Mouse (Mus musculus) forebrain, embryonic 10.5 days (tissue): ENCODE results near the gene Rtp3. TPM values are rescaled to one million over a fixed set of nuclear protein-coding genes. Genes with fewer than 3 reads are reported as not detected.
A peak's percentile ranks its signal among the peaks of the same experiment; 100 is the strongest.

Source experiments
- DNase-seq: peaks from one replicate; pipeline ENCODE4 v3.0.0-alpha.2; 2017; ENCODE audit warnings: low spot score; ENCODE audit errors: extremely low spot score
- H3K27ac ChIP-seq: fragments of 300-500 bp; sonication (generic); 2 replicates; pipeline ENCODE4 v1.5.1; 2016; ENCODE audit warnings: mild to moderate bottlenecking
- H3K27me3 ChIP-seq: fragments of 300-500 bp; sonication (generic); 2 replicates; pipeline ENCODE4 v1.6.1; 2016; ENCODE audit warnings: mild to moderate bottlenecking; ENCODE audit not compliant: poor library complexity, severe bottlenecking
- H3K36me3 ChIP-seq: fragments of 300-500 bp; sonication (generic); replicated peaks from 2 replicates; pipeline ENCODE4 v1.6.1; 2016; ENCODE audit warnings: mild to moderate bottlenecking, moderate library complexity
- H3K4me1 ChIP-seq: fragments of 300-500 bp; sonication (generic); 2 replicates; pipeline ENCODE4 v1.6.1; 2016
- H3K4me3 ChIP-seq: fragments of 300-500 bp; sonication (generic); 2 replicates; pipeline ENCODE4 v1.5.1; 2016; ENCODE audit warnings: mild to moderate bottlenecking, moderate library complexity
- H3K9me3 ChIP-seq: fragments of 300-500 bp; sonication (generic); 2 replicates; pipeline ENCODE4 v1.6.1; 2016; ENCODE audit warnings: mild to moderate bottlenecking, moderate library complexity
- WGBS: fragments of 180-500 bp; shearing (Covaris S2); methylation state at CpG from one replicate; pipeline ENCODE4 v1.1.7; 2016; 5-methylcytosine and 5-hydroxymethylcytosine counted together
- polyA plus RNA-seq: library from polyadenylated mRNA; unstranded; fragments of >200 nt; fragmentation: Nextera tagmentation; extraction: Ambion mirVana; gene quantifications from 2 replicates; pipeline ENCODE4 v1.2.1, GENCODE M21; 2016

Rtp3 gene
- polyA plus RNA-seq, 1 experiment from 2014 or later: not detected

DNA sequence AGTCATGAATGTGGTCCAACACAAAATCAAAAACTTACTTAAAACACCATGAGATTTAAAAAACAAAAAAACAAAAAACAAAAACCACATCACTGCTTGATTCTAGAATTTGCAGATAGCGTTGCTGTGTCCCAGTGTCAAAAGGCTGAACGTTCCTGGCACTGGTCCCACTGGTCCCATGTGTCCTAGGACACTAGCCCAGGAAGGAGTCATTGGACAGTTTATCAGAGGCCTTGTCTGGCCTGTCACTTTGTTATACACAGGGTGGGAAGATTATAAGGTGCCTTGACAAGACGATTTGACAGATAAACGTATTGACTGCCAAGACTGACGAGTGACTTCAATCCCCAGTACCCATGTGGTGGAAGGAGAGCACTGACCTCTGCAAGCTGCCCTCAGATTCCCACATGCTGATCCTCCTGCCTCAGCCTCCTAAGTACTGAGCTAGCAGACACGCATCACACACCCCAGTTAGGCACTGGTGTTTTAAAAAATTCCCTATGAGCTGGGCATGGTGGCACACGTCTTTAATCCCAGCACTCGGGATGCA is 26.7 kb downstream of the Rtp3 start:
- no peak for DNase-seq
- H3K9me3 ChIP-seq: no peaks in the 10 kb centered on the region

DNA sequence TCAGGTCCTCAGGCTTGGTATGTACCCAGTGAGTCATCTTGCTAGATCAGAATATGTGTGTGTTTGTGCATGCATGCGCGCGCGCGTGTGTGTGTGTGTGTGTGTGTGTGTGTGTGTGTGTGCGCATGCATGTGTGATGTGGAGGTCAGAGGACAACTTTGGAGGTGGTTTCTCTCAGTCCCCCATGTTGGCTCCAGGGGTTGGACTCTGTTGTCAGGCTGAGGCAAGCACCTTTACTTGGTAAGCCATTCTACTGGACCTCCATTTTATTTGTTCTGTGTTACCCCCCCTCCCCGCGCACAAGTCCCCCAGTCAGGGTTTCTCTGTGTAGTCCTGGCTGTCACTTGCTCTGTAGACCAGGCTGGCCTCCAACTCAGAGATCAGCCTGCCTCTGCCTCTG is 29.0 kb downstream of the Rtp3 start:
- Histone ChIP-seq H3K27ac (no peak overlapping the region), H3K4me3 (no peak overlapping the region), H3K4me1 (no peaks in the 10 kb centered on the region), H3K27me3 (no peaks in the 10 kb centered on the region), H3K36me3 (no peaks in the 10 kb centered on the region), H3K9me3 (no peaks in the 10 kb centered on the region)
- no peak for DNase-seq
- WGBS: 98% methylated on average over 8 of the region's 8 CpGs

More for the DNA sequence above, 26.7 kb downstream of the Rtp3 start:
- no peak overlapping the region for H3K4me3 ChIP-seq
- 94% methylated on average over 8 of the region's 8 CpGs for WGBS
- H3K27me3 ChIP-seq: no peaks in the 10 kb centered on the region
- no peaks in the 10 kb centered on the region for H3K36me3 ChIP-seq
- no peaks in the 10 kb centered on the region for H3K4me1 ChIP-seq
- H3K27ac ChIP-seq: no peak overlapping the region

DNA sequence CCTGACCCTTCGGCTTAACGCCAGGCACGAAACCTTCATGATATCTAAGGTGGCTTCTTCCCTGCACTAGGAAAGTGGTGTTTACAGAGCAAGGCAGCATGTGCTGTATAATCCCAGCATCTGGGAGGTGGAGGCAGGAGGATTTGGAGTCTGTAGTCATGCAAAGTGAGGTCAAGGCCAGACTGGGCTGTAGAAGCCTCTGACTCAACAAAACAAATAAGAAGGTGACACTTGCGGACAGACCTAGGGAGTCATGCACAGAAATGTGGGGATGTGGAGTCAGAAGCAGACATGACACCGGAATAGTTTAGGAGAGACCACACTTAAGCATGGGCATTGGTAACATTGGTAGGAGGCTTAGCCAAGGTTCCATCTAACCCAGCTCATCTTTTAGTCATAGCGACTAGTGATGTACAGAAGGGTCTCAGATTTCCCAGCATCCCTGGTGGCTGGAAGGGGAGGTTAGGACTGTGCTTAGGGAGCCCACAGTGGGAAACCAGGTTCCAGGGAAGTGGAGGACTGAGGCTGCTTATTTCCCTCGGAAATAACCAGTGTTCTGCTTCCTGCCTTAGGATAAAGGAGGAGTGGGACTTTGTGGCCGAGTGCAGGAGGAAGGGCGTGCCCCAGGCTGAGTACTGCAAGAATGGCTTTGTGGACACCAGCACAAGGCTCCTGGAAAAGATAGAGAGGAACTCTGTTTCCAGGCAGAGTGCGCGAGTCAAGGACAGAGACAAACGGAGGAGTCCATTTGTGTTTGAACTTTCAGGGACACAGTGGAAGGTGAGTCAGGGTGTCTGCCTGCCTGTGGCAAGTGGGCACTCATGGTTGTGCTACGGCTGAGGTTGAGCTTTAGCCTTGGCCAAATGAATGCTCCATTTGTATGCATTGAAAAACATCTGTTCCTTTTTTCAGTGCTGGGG is 29.9 kb downstream of the Rtp3 start:
- Histone ChIP-seq H3K4me3 (no peak overlapping the region), H3K27me3 (peaks cover 8% of the 10 kb centered on the region), H3K9me3 (no peaks in the 10 kb centered on the region), H3K27ac (no peak overlapping the region), H3K36me3 (no peaks in the 10 kb centered on the region), H3K4me1 (no peaks in the 10 kb centered on the region)
- DNase-seq: no peak
- 86% methylated on average over 13 of the region's 13 CpGs for WGBS

DNA sequence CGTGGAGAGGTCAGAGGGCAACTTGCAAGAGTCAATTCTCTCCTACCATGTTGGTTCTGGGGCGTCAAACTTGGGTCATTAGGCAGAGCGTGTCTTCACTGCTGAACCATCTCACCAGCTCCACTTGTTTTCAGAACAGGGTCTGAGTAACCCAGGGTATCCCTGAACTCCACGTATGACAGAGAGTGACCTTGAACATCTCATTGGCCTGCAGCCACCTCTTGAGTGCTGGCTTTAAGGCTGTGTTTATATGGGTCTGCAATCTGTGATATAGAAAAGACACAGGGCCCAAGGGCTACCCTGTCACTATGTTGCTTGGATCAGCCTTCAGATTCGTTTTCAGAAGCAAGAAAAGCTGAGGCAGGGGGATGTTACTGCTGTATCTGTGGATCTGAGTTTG is 30.7 kb downstream of the Rtp3 start:
- H3K27me3 ChIP-seq: peaks cover 16% of the 10 kb centered on the region
- 87% methylated on average over 5 of the region's 5 CpGs for WGBS
- no peaks in the 10 kb centered on the region for H3K36me3 ChIP-seq
- H3K4me3 ChIP-seq: no peak overlapping the region
- no peak for DNase-seq
- H3K4me1 ChIP-seq: no peaks in the 10 kb centered on the region
- H3K9me3 ChIP-seq: no peaks in the 10 kb centered on the region
- H3K27ac ChIP-seq: no peak overlapping the region

DNA sequence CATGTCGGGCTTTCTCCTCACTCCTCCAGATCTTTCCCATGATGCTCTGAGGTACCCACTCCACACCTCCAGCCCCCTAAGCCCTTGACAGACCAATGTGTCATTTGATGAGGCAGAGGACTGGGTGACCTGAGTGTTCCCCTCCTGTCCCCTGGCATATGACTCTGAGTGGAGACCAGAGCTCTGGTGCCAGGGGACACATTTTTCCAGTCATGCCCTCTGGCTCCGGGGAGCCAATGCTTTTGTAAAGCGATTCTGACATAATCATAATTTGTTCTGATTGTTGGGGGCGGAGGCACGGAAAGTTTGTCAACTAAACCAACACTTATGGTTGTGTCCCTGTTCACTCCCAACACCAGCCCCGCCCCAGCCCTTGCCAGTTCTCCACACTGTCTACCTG is 34.4 kb downstream of the Rtp3 start:
- DNase-seq: no peak
- peaks cover 52% of the 10 kb centered on the region for H3K27me3 ChIP-seq
- WGBS: 91% methylated on average over 6 of the region's 6 CpGs

DNA sequence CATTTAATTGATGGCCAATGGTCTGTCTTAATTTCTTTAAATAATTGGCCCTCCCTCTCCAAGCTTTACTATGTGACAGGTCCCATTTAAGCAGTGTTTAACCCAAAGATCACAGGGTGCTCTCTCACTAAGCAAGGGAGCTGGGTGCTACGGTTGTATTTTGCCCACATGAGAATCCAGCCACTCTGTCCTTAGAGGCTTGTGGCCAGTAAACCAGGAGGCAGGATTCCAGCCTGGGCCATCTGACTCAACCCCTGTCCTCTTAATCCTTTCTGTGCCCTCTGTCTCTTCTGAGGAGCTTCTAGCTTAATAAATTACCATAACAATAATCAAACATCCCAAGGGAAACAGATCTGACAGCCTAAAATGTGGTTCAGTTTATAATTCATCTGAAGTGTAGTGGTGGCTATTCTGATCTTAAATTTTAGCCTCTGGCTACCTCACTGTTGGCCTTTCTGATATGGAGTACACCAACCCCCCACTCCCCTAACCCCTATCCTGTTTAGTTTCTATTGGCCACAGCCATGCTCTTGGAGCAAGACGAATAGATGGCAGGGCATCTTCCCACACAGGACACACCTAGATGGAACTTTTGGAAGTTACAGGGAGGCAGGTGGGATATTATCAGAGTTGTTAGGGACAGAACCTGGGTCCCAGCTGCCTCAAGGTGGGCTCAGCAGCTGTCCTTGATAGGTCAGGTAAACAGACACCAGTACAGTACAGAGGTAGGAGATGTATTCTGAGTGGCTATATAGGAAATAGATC is 35.5 kb downstream of the Rtp3 start:
- Histone ChIP-seq H3K4me1 (peaks cover 12% of the 10 kb centered on the region), H3K27me3 (peaks cover 60% of the 10 kb centered on the region), H3K4me3 (no peak overlapping the region), H3K9me3 (no peaks in the 10 kb centered on the region), H3K36me3 (no peaks in the 10 kb centered on the region), H3K27ac (no peak overlapping the region)
- DNase-seq: no peak
- WGBS: 60% methylated on average over 2 of the region's 2 CpGs

More for the DNA sequence above, 34.4 kb downstream of the Rtp3 start:
- H3K4me1 ChIP-seq: peaks cover 12% of the 10 kb centered on the region
- H3K9me3 ChIP-seq: no peaks in the 10 kb centered on the region
- H3K4me3 ChIP-seq: no peak overlapping the region
- no peak overlapping the region for H3K27ac ChIP-seq
- no peaks in the 10 kb centered on the region for H3K36me3 ChIP-seq

DNA sequence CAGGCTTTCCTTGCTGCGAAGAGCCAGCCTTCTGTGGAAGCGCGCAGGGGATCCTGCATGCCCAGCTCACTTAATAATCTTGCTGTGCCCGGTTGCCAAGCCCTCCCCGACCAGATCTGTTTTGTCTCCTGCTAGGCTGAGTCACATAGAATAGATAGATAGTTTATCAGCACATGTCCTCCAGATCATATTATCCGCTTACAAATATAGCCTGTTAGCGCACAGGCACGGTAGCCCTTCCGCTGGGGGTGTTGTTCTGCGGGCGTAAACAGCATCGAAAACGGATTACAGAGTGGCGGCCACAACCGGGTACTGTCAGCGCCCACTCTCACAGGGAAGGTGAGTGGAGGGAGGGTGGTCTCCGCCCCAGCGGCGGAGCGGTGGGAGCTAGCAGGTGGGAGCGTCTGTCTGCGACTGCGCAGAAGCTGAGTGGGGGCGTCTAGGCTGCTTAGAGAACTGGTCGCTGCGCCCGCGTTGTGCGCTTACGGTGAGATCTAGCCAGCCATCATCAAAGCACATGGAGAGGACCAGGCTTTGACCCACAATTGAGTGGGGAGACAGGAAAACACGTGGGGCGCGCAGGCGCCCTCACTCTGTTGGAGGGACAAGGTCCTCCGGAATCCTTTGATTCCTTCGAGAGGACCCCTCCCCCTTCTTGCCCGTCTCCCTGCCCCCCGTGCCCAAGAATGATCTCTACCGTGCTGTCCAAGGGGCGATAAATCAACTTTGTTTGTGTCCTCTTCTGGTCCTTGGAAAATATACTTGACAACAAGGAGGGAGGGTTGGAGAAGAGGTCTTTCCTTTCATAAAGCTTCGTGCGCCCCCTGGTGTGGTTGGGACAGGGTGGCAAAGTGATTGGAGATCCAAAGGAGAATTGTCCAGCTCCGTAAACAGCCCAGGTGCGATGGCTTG is 36.6 kb downstream of the Rtp3 start:
- no peaks in the 10 kb centered on the region for H3K9me3 ChIP-seq
- H3K36me3 ChIP-seq: no peaks in the 10 kb centered on the region
- peaks cover 68% of the 10 kb centered on the region for H3K27me3 ChIP-seq
- peak overlapping the region; percentile 66 for H3K4me3 ChIP-seq
- peaks cover 16% of the 10 kb centered on the region for H3K4me1 ChIP-seq
- peak; percentile 56 for DNase-seq
- peak overlapping the region; percentile 65 for H3K27ac ChIP-seq
- 1% methylated on average over 44 of the region's 44 CpGs for WGBS

DNA sequence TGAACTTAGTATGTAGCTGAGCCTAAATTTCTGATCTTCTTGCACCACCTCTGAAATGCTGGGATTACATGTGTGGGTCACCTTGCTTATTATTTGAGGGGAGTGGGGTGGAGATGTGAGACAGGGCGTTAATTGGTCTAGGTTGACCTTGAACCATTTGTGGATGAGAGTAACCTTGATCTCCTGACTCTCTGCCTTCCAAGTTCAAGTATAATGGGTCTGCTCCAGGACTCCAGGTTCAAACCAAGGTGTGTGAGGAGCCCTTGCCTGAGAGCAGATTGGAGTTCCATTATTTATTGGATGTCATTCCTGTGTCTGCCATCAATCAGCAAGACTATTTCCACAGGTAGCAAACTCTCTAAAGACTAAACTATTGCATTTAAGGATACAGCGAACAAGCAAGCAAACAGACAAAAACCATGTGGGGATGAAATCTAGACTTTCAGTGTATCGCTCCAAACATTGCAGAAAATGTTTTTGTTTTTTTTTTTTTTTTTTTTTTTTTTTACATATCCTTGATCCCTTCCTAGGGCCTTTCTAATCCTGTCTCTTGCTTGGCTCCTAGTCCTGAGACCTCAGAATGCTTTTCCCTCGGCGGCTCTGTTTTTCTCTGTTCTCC is 37.3 kb downstream of the Rtp3 start:
- Histone ChIP-seq H3K27ac (no peak overlapping the region), H3K4me3 (peak overlapping the region; percentile 66), H3K27me3 (peaks cover 75% of the 10 kb centered on the region), H3K36me3 (no peaks in the 10 kb centered on the region), H3K4me1 (peaks cover 21% of the 10 kb centered on the region), H3K9me3 (no peaks in the 10 kb centered on the region)
- no peak for DNase-seq
- 45% methylated on average over 5 of the region's 5 CpGs for WGBS

DNA sequence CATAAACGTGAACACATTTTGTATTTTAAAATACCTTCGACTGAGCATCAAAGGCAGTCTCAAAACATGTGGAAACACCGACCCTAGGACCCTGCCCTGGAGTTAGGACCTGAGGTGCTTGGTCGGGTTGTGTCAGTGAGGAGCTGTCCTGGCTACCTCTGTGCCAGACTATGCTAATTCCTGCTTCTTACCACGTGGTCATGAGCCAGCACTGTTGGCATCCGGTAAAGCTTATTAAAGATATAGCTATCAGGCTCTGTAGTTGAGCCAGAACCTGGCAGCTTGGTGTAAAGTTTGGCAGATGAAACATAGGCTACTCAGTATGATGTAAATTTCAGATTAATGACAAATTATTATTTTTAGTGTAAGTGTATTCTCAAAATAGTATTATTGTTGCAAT is 38.0 kb downstream of the Rtp3 start:
- H3K4me3 ChIP-seq: no peak overlapping the region
- H3K9me3 ChIP-seq: no peaks in the 10 kb centered on the region
- no peak overlapping the region for H3K27ac ChIP-seq
- DNase-seq: no peak
- H3K36me3 ChIP-seq: no peaks in the 10 kb centered on the region
- peaks cover 81% of the 10 kb centered on the region for H3K27me3 ChIP-seq
- H3K4me1 ChIP-seq: peaks cover 27% of the 10 kb centered on the region
- WGBS: 61% methylated on average over 6 of the region's 6 CpGs

DNA sequence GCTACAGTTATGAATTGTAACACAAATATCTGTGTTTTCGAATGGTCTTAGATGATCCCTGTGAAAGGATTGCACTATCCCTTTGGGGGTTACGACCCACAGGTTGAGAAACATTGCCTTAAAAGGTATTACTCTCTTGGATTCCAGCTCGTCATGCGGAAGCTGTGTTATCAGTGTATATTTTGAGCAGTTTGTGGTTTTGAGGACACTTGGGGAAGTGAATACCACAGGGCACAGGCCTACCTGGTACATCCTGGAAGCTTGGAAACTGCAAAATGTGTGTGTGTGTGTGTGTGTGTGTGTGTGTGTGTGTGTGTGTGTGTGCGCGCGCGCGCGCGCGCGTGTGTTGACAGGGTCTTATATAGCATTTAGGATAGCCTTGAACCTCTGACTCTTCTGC is 38.5 kb downstream of the Rtp3 start:
- no peak overlapping the region for H3K27ac ChIP-seq
- H3K27me3 ChIP-seq: peaks cover 87% of the 10 kb centered on the region
- H3K4me1 ChIP-seq: peaks cover 33% of the 10 kb centered on the region
- no peaks in the 10 kb centered on the region for H3K9me3 ChIP-seq
- H3K36me3 ChIP-seq: no peaks in the 10 kb centered on the region
- H3K4me3 ChIP-seq: no peak overlapping the region
- no peak for DNase-seq
- WGBS: 95% methylated on average over 13 of the region's 13 CpGs

DNA sequence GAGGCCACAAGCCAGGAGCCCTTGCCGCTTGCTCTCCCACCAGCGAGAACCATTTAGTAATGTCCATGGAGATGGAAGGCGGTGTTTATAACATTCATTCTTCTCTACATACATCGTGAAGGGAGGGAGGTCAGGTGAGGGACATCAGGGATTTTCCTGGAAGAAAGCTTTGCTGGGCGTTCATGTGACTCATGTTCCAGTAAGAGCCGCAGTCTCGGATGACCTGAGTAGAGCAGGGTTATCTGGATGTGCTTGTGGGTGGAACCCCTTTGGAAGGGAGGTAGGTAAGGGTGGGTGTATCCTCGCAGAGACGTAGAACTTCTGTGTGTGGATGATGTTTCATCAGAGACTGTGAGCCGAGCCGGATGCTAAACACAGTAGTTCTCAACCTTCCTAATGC is 39.0 kb downstream of the Rtp3 start, which contains the start of gene Lrrc2:
Gene Lrrc2, plus strand, starts transcription at position 149 of the 400 bp plus-strand sequence.
- H3K4me1 ChIP-seq: peaks cover 37% of the 10 kb centered on the region
- no peak for DNase-seq
- H3K9me3 ChIP-seq: no peaks in the 10 kb centered on the region
- 88% methylated on average over 11 of the region's 11 CpGs for WGBS
- peaks cover 91% of the 10 kb centered on the region for H3K27me3 ChIP-seq
- H3K27ac ChIP-seq: no peak within 1 kb of the TSS
- no peaks in the 10 kb centered on the region for H3K36me3 ChIP-seq
- no peak within 1 kb of the TSS for H3K4me3 ChIP-seq

DNA sequence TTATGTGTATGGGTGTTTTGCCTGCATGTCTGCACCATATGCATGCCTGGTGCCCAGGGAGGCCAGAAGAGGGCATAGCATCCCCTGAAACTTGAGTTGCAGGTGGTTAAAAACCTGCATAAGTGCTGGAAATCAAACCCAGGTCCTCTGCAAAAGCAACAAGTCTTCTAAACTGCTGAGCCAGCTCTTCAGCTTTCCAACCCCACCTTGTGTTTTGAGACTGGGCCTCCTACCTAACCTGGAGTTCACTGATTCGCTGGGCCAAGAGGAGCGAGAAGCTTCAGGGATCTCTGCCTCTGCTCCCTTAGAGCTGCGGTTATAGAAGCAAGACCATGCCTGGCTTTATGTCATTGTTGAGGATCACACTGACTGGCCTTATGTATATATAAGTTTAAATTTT is 40.3 kb downstream of the Rtp3 start:
- no peak for DNase-seq
- WGBS: 96% methylated on average over 3 of the region's 3 CpGs
- Histone ChIP-seq H3K27me3 (peaks cover 92% of the 10 kb centered on the region), H3K9me3 (no peaks in the 10 kb centered on the region), H3K4me1 (peaks cover 44% of the 10 kb centered on the region), H3K27ac (no peak overlapping the region), H3K4me3 (no peak overlapping the region), H3K36me3 (no peaks in the 10 kb centered on the region)
